Mouse (Mus musculus) small intestine, adult 10 weeks (tissue): Measurements from ENCODE around the gene Cacna1c. TPM values are rescaled to one million over a fixed set of nuclear protein-coding genes. Genes with fewer than 3 reads are reported as not detected.

Experiments used
- polyA plus RNA-seq: library from polyadenylated mRNA; stranded (reverse); fragments of 350-450 nt; fragmentation: Illumina TruSeq; extraction: RNeasy Lipid Tissue Mini Kit (QIAGEN cat#74804); gene quantifications from one replicate; pipeline ENCODE4 v1.2.3, GENCODE M21; 2014; ENCODE audit warnings: low replicate concordance

The Cacna1c gene
- polyA plus RNA-seq, result 1.7 TPM

GRCm38 (mm10) chr6:119196382-119197305 is at the start of gene Cacna1c:
Gene Cacna1c (minus strand): TSS chr6:119196418.

GRCm38 (mm10) chr6:119236241-119236640 is 40.0 kb upstream of the Cacna1c start, which contains the start of gene Cacna2d4:
Gene Cacna2d4 (plus strand): TSS chr6:119236526.

GRCm38 (mm10) chr6:119175078-119175853 is 21.0 kb downstream of the Cacna1c start, which contains the start of gene Dcp1b:
Gene Dcp1b (plus strand): TSS chr6:119175253.

GRCm38 (mm10) chr6:118561745-118562609 is 634.2 kb downstream of the Cacna1c start, which contains the start of gene Ankrd26:
Gene Ankrd26 (minus strand): TSS chr6:118562226.

Other genes starting within 250 kb of the Cacna1c start
- 4.0 TPM for gene Dcp1b, start 21.2 kb downstream of the Cacna1c start, polyA plus RNA-seq
- not detected for gene Cacna2d4, start 40.1 kb upstream of the Cacna1c start, polyA plus RNA-seq
- not detected for gene Lrtm2, start 134.3 kb upstream of the Cacna1c start, polyA plus RNA-seq
- 293 TPM for gene Adipor2, start 221.3 kb upstream of the Cacna1c start, polyA plus RNA-seq